Mouse (Mus musculus): Measurements from ENCODE around the gene Amotl1. TPM values are rescaled to one million over a fixed set of nuclear protein-coding genes. Genes with fewer than 3 reads are reported as not detected.

Gene Amotl1
- total RNA-seq (2023): 0.07 and 0.44 TPM in 2 replicates

DNA sequence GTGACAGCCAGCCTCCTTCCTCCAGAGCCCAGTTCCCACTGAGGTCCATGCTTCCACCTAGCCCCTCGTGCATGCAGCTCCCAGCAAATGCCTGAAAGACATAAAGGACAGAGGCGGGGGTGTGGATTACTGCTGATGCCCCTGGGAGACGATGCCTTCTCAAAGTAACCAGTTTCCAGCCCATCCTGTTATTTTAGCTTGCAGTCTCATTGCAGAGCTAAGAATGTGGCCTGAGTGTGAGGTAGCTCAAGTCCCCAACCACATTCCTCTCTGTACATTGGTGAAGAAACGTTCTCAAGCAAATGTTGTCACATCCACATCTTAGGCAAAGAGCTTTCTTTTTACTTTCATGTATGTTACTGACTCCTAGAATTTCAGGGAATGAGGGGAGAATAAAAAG lies at the start of gene Amotl1:
Gene Amotl1, minus strand, starts transcription at position 101 of the 400 bp plus-strand sequence.

DNA sequence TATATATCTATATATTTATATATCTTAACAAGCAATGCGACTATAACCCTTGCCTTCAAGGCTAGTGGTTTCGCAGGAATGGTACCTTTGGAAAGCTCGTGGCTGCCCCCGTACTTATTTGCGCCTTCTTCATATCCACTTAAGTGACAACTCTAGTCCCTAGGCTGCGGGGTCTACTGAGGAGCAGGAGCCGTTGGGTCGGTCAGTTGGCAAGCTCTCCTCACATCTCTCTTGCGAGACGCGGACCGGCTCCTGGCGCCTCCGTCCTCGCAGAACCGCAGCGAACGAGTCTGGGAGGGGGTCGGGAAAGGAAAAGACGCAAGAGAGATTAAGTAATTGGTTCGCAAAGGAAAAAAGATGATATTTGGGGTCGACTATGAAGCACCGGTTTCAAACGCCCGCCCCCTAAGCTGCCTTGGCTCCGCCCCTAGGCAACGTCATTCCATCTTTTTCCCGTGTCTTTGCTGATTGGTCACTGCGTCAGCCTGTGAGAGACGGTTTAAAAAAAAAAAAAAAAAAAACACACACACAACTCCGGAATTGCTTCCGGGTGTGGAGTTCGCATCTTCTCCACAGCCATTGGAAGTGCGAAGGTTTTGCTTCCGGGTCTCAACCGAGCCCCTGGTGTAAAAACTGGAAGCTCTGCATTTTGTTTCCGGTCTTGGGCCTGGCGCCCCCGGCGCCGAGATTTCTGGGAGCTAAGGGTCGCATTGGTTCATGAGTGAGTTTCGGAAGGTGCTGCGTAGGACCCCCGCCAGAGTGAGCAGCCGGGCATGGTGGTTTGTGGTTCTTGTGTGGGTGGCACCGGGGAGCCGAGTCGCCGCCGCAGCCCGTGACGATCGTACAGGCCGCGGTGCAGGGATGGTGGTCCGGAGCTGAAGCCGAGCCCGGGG lies 144.6 kb downstream of the Amotl1 start, which contains the start of the genes Kdm4d and Cwc15:
Gene Kdm4d, minus strand, starts transcription at position 460 of the 893 bp plus-strand sequence.
Gene Cwc15, plus strand, starts transcription at position 595 of the 893 bp plus-strand sequence.

Other genes starting within 250 kb of the Amotl1 start
- gene Kdm4d, start 144.6 kb downstream of the Amotl1 start, total RNA-seq (2023): 0.22 and 0.25 TPM in 2 replicates
- gene Cwc15, start 144.4 kb downstream of the Amotl1 start, total RNA-seq (2023): 81.6 and 86.4 TPM in 2 replicates
- gene Piwil4, start 95.7 kb upstream of the Amotl1 start, total RNA-seq (2023): not detected in 2 replicates
- gene Fut4, start 107.3 kb upstream of the Amotl1 start, total RNA-seq (2023): 6.9 and 10.2 TPM in 2 replicates
- 2.9 and 3.8 TPM in 2 replicates for gene 1700012B09Rik, start 126.0 kb upstream of the Amotl1 start, total RNA-seq (2023)
- gene Mre11a, start 139.6 kb upstream of the Amotl1 start, total RNA-seq (2023): 16.2 and 17.5 TPM in 2 replicates
- gene Ankrd49, start 139.8 kb upstream of the Amotl1 start, total RNA-seq (2023): 11.4 and 16.4 TPM in 2 replicates
- gene Gpr83, start 215.2 kb upstream of the Amotl1 start, total RNA-seq (2023): not detected in 2 replicates

All from neutrophil, adult 65 days (primary cell).